Mouse (Mus musculus) E14TG2a.4 (cell line): ENCODE measurements around the gene Itga10.
"Not testable (repeated sequence)": the region's sequence is repeated elsewhere in the genome, so short reads cannot be mapped to it uniquely, and the experiment has no call there.

Experiments used
- CTCF ChIP-seq: conservative IDR thresholded peaks from 2 replicates; pipeline ENCODE4 v1.5.1; 2014; ENCODE audit warnings: low read length
- NANOG ChIP-seq: IDR thresholded peaks from 2 replicates; pipeline ENCODE4 v1.6.1; 2014; ENCODE audit warnings: borderline replicate concordance, low read length, mixed read lengths
- POU5F1 ChIP-seq: IDR thresholded peaks from 2 replicates; pipeline ENCODE4 v1.6.1; 2014; ENCODE audit warnings: low read length, borderline replicate concordance

DNA sequence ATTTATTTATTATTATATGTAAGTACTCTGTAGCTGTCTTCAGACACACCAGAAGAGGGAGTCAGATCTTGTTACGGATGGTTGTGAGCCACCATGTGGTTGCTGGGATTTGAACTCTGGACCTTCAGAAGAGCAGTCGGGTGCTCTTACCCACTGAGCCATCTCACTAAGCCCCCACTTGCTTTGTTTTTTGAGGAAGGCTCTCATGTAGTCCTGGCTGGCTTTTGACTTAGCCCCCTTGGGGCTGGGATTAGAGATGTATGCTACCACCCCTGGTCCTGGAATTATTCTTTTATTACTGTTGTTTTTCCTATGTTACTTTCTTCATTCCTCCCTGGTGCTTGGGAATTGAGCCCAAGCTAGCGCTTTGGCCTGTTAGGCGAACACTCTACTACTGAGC, 39.4 kb upstream of the Itga10 start:
- TF ChIP-seq NANOG, CTCF, POU5F1: not testable (repeated sequence)
